Mouse (Mus musculus) heart, embryonic 15.5 days (tissue): ENCODE results near the gene Ak5. TPM values are rescaled to one million over a fixed set of nuclear protein-coding genes. Genes with fewer than 3 reads are reported as not detected.
"Not testable (repeated sequence)": the region's sequence is repeated elsewhere in the genome, so short reads cannot be mapped to it uniquely, and the experiment has no call there.

Experiments
- ATAC-seq: fragments of 200-750 bp; cut with Nextera tagmentation; replicated peaks from 2 replicates; pipeline ENCODE4 v1.8.0; 2017; ENCODE audit warnings: low read depth, moderate TSS enrichment; ENCODE audit not compliant: insufficient number of reproducible peaks, insufficient read depth, low FRiP score
- H3K27ac ChIP-seq: fragments of 300-500 bp; sonication (generic); 2 replicates; pipeline ENCODE4 v1.5.1; 2015; ENCODE audit warnings: mild to moderate bottlenecking, inconsistent platforms
- H3K27me3 ChIP-seq: fragments of 300-500 bp; sonication (generic); 2 replicates; pipeline ENCODE4 v1.6.1; 2015; ENCODE audit warnings: inconsistent platforms
- H3K36me3 ChIP-seq: fragments of 300-500 bp; sonication (generic); 2 replicates; pipeline ENCODE4 v1.6.1; 2015; ENCODE audit warnings: mild to moderate bottlenecking, inconsistent platforms
- H3K4me1 ChIP-seq: fragments of 300-500 bp; sonication (generic); replicated peaks from 2 replicates; pipeline ENCODE4 v1.6.1; 2015; ENCODE audit warnings: inconsistent platforms
- H3K4me2 ChIP-seq: fragments of 300-500 bp; sonication (generic); 2 replicates; pipeline ENCODE4 v1.6.1; 2015; ENCODE audit warnings: inconsistent platforms, mild to moderate bottlenecking, moderate library complexity
- H3K4me3 ChIP-seq: fragments of 300-500 bp; sonication (generic); 2 replicates; pipeline ENCODE4 v1.5.1; 2015; ENCODE audit warnings: mild to moderate bottlenecking, inconsistent platforms
- H3K9ac ChIP-seq: fragments of 300-500 bp; sonication (generic); 2 replicates; pipeline ENCODE4 v1.6.1; 2015; ENCODE audit warnings: mild to moderate bottlenecking, inconsistent platforms
- H3K9me3 ChIP-seq: fragments of 300-500 bp; sonication (generic); replicated peaks from 2 replicates; pipeline ENCODE4 v1.6.1; 2016; ENCODE audit warnings: inconsistent platforms
- WGBS: fragments of 180-500 bp; shearing (Covaris S2); methylation state at CpG from one replicate; pipeline ENCODE4 v1.1.7; 2015; ENCODE audit warnings: mixed read lengths; 5-methylcytosine and 5-hydroxymethylcytosine counted together
- polyA plus RNA-seq: library from polyadenylated mRNA; unstranded; fragments of >200 nt; fragmentation: Nextera tagmentation; extraction: Ambion mirVana; gene quantifications from 2 replicates; pipeline ENCODE4 v1.2.1, GENCODE M21; 2015

Gene Ak5
- polyA plus RNA-seq, 1 experiment from 2014 or later: 0.78 TPM

- Histone ChIP-seq H3K9ac (no peak overlapping the region), H3K4me1 (0 out of 2 replicates have a peak, but pooled peaks cover 2% of the 10 kb centered on the region), H3K36me3 (no peaks in the 10 kb centered on the region), H3K4me2 (no peak overlapping the region), H3K9me3 (no peaks in the 10 kb centered on the region), H3K27ac (no peak overlapping the region), H3K4me3 (no peak overlapping the region), H3K27me3 (no peaks in the 10 kb centered on the region)
- ATAC-seq: no peak
- 64% methylated on average over 8 of the region's 8 CpGs for WGBS
These were observed 82.0 kb downstream of the Ak5 start for GRCm38 (mm10) chr3:152586191-152586590.

- no peak overlapping the region for H3K27ac ChIP-seq
- ATAC-seq: no peak
- H3K4me2 ChIP-seq: no peak overlapping the region
- no peaks in the 10 kb centered on the region for H3K36me3 ChIP-seq
- 0 out of 2 replicates have a peak, but pooled peaks cover 2% of the 10 kb centered on the region for H3K4me1 ChIP-seq
- no peaks in the 10 kb centered on the region for H3K27me3 ChIP-seq
- WGBS: 56% methylated on average over 6 of the region's 6 CpGs
- H3K9me3 ChIP-seq: no peaks in the 10 kb centered on the region
- no peak overlapping the region for H3K9ac ChIP-seq
- H3K4me3 ChIP-seq: no peak overlapping the region
These were observed 82.6 kb downstream of the Ak5 start for GRCm38 (mm10) chr3:152585581-152585980.

- no peaks in the 10 kb centered on the region for H3K36me3 ChIP-seq
- ATAC-seq: no peak
- H3K4me3 ChIP-seq: no peak overlapping the region
These were observed 85.1 kb downstream of the Ak5 start for GRCm38 (mm10) chr3:152583033-152583432.

GRCm38 (mm10) chr3:152581853-152582252, 86.3 kb downstream of the Ak5 start:
- H3K36me3 ChIP-seq, H3K4me2 ChIP-seq, H3K27ac ChIP-seq, ATAC-seq, H3K9me3 ChIP-seq, H3K9ac ChIP-seq, H3K4me3 ChIP-seq, H3K4me1 ChIP-seq, H3K27me3 ChIP-seq: not testable (repeated sequence)
- WGBS: 85% methylated on average over 3 of the region's 3 CpGs

More at GRCm38 (mm10) chr3:152583033-152583432, 85.1 kb downstream of the Ak5 start:
- Histone ChIP-seq H3K27ac (no peak overlapping the region), H3K9me3 (no peaks in the 10 kb centered on the region), H3K27me3 (no peaks in the 10 kb centered on the region), H3K9ac (no peak overlapping the region), H3K4me2 (no peak overlapping the region), H3K4me1 (no peaks in the 10 kb centered on the region)

- Histone ChIP-seq H3K9ac (no peak overlapping the region), H3K4me1 (no peaks in the 10 kb centered on the region), H3K4me2 (no peak overlapping the region), H3K36me3 (no peaks in the 10 kb centered on the region), H3K9me3 (no peaks in the 10 kb centered on the region), H3K27me3 (no peaks in the 10 kb centered on the region), H3K27ac (no peak overlapping the region), H3K4me3 (no peak overlapping the region)
- WGBS: 55% methylated on average over 10 of the region's 10 CpGs
- ATAC-seq: no peak
These were observed 88.1 kb downstream of the Ak5 start for GRCm38 (mm10) chr3:152579984-152580591.

GRCm38 (mm10) chr3:152578282-152579228, 89.6 kb downstream of the Ak5 start:
- no peaks in the 10 kb centered on the region for H3K36me3 ChIP-seq
- ATAC-seq: no peak
- no peak overlapping the region for H3K4me3 ChIP-seq
- H3K27me3 ChIP-seq: no peaks in the 10 kb centered on the region
- H3K9me3 ChIP-seq: no peaks in the 10 kb centered on the region
- WGBS: 76% methylated on average over 26 of the region's 26 CpGs
- H3K4me1 ChIP-seq: no peaks in the 10 kb centered on the region
- H3K27ac ChIP-seq: no peak overlapping the region
- H3K4me2 ChIP-seq: no peak overlapping the region
- no peak overlapping the region for H3K9ac ChIP-seq

- H3K27ac ChIP-seq: no peak overlapping the region
- H3K27me3 ChIP-seq: no peaks in the 10 kb centered on the region
- no peak for ATAC-seq
- H3K4me2 ChIP-seq: no peak overlapping the region
- no peaks in the 10 kb centered on the region for H3K9me3 ChIP-seq
- H3K4me1 ChIP-seq: no peaks in the 10 kb centered on the region
- H3K4me3 ChIP-seq: no peak overlapping the region
- H3K9ac ChIP-seq: no peak overlapping the region
- no peaks in the 10 kb centered on the region for H3K36me3 ChIP-seq
- WGBS: 84% methylated on average over 7 of the region's 7 CpGs
These were observed 90.4 kb downstream of the Ak5 start for GRCm38 (mm10) chr3:152577763-152578162.

- Histone ChIP-seq H3K4me3 (no peak overlapping the region), H3K36me3 (no peaks in the 10 kb centered on the region)
- 36% methylated on average over 1 of the region's 1 CpGs for WGBS
These were observed 90.9 kb downstream of the Ak5 start for GRCm38 (mm10) chr3:152577273-152577672.

GRCm38 (mm10) chr3:152569242-152569605, 98.9 kb downstream of the Ak5 start:
- WGBS: 32% methylated on average over 6 of the region's 6 CpGs
- no peak for ATAC-seq
- Histone ChIP-seq H3K4me3 (no peak overlapping the region), H3K27me3 (no peaks in the 10 kb centered on the region), H3K36me3 (no peaks in the 10 kb centered on the region), H3K9me3 (no peaks in the 10 kb centered on the region), H3K9ac (no peak overlapping the region), H3K4me2 (no peak overlapping the region), H3K27ac (no peak overlapping the region), H3K4me1 (peaks cover 8% of the 10 kb centered on the region)

More at GRCm38 (mm10) chr3:152577273-152577672, 90.9 kb downstream of the Ak5 start:
- no peaks in the 10 kb centered on the region for H3K27me3 ChIP-seq
- H3K9me3 ChIP-seq: no peaks in the 10 kb centered on the region
- no peak overlapping the region for H3K9ac ChIP-seq
- no peak overlapping the region for H3K27ac ChIP-seq
- ATAC-seq: no peak
- no peaks in the 10 kb centered on the region for H3K4me1 ChIP-seq
- H3K4me2 ChIP-seq: no peak overlapping the region

- H3K36me3 ChIP-seq: no peaks in the 10 kb centered on the region
- H3K9me3 ChIP-seq: no peaks in the 10 kb centered on the region
- H3K27ac ChIP-seq: no peak overlapping the region
- H3K27me3 ChIP-seq: no peaks in the 10 kb centered on the region
- no peak overlapping the region for H3K9ac ChIP-seq
- no peak overlapping the region for H3K4me3 ChIP-seq
- peaks cover 8% of the 10 kb centered on the region for H3K4me1 ChIP-seq
- 52% methylated on average over 9 of the region's 9 CpGs for WGBS
- H3K4me2 ChIP-seq: no peak overlapping the region
- no peak for ATAC-seq
These were observed 99.5 kb downstream of the Ak5 start for GRCm38 (mm10) chr3:152568455-152569241.

GRCm38 (mm10) chr3:152564516-152565113, 103.5 kb downstream of the Ak5 start:
- Histone ChIP-seq H3K4me3 (no peak overlapping the region), H3K36me3 (no peaks in the 10 kb centered on the region), H3K9ac (no peak overlapping the region), H3K4me1 (peaks cover 8% of the 10 kb centered on the region), H3K27me3 (no peaks in the 10 kb centered on the region), H3K4me2 (no peak overlapping the region), H3K9me3 (no peaks in the 10 kb centered on the region), H3K27ac (no peak overlapping the region)
- no peak for ATAC-seq
- WGBS: 55% methylated on average over 6 of the region's 6 CpGs
